Mouse (Mus musculus): Measurements from ENCODE around the gene Olfr1358. TPM values are rescaled to one million over a fixed set of nuclear protein-coding genes. Genes with fewer than 3 reads are reported as not detected.

The Olfr1358 gene
- total RNA-seq (2014; rRNA removed; ENCODE audit: low replicate concordance) (not detected in 2 replicates), polyA plus RNA-seq (2015; fragmentation: Nextera tagmentation; extraction: Ambion mirVana) (not detected in 2 replicates)

DNA sequence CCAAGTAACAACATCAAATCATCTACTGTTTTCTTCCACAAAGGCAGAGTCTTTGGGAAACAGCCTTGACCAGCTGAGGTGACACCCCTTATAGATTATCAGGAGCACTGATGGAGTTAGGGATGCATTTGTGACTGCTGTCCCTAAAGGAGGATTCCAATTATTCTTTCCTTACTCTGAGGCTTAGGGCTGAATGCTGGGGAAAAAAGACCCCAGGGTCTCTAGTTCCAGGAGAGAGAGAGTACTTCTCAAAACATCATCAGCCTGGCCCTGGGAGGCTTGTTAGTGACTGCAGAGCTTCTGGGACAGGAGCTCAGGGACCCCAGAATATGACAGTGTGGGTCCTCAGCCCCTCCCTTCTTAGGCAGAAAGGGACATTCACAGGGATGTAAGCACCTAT, at the start of gene Olfr1358:
TSS of gene Olfr1358 (plus strand) at position 301 of the 400 bp plus-strand sequence.
- H3K36me3 ChIP-seq (replicated peaks; ENCODE audit: control insufficient read depth, insufficient read depth, low read length), result no peaks in the 10 kb centered on the region
- ATAC-seq (ENCODE audit: insufficient read depth, low read depth) (no peak), DNase-seq (ENCODE audit: low spot score) (no peak)

DNA sequence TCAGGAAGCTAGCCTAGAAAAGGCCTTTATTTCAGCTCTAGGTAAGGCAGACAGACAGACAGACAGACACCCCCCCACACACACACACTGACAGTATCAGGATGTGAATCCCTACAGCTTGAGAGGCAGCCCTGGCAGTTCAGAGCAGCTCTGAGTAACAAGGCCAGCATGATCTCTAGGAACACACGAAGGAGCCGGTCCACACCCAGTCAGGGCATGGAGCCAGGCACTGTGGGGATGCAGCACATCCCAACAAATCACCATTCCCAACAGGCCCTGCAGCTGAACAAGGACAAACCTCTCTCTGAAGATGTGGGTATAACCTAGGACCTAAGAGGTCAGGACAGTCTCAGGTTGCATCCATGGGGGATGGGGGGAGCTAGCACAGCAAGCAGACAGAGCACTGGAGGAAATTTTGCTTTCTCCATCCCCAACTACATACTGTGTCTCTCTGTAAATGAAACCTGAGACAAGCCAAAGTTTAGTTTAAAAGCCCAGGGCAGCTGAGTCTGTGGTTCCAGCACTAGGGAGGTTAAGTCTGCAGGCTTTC, 49.4 kb upstream of the Olfr1358 start:
- DNase-seq (ENCODE audit: low spot score) (no peak), ATAC-seq (ENCODE audit: insufficient read depth, low read depth) (no peak)
- H3K4me2 ChIP-seq (ENCODE audit: low read depth, low read length), result no peak overlapping the region
- WGBS, result 52% methylated on average over 2 of the region's 2 CpGs
- no peak overlapping the region for H3K27ac ChIP-seq (ENCODE audit: low read depth)
- no peak overlapping the region for H3K4me3 ChIP-seq (ENCODE audit: low read depth, low read length)
- no peaks in the 10 kb centered on the region for H3K9me3 ChIP-seq (replicated peaks; ENCODE audit: control insufficient read depth, low read length)
- H3K9ac ChIP-seq (replicated peaks; ENCODE audit: low read depth, low read length), result no peak overlapping the region
- no peaks in the 10 kb centered on the region for H3K27me3 ChIP-seq (ENCODE audit: control insufficient read depth, insufficient read depth, low read length)
- no peaks in the 10 kb centered on the region for H3K36me3 ChIP-seq (replicated peaks; ENCODE audit: control insufficient read depth, insufficient read depth, low read length)
- peaks cover 5% of the 10 kb centered on the region; the same call in 1 of the 2 replicates for H3K4me1 ChIP-seq (ENCODE audit: control insufficient read depth, insufficient read depth)
- TF ChIP-seq EP300 (IDR thresholded peaks at IDR 0.05; ENCODE audit: low read depth) (no peak), CTCF (IDR thresholded peaks at IDR 0.05; ENCODE audit: low read depth) (no peak)

More for the DNA sequence above, at the start of gene Olfr1358:
- TF ChIP-seq CTCF (IDR thresholded peaks at IDR 0.05; ENCODE audit: low read depth), result no peak
- TF ChIP-seq EP300 (IDR thresholded peaks at IDR 0.05; ENCODE audit: low read depth), result no peak
- Histone ChIP-seq H3K27me3 (ENCODE audit: control insufficient read depth, insufficient read depth, low read length) (no peaks in the 10 kb centered on the region), H3K4me1 (ENCODE audit: control insufficient read depth, insufficient read depth) (no peaks in the 10 kb centered on the region), H3K9ac (replicated peaks; ENCODE audit: low read depth, low read length) (no peak within 1 kb of the TSS), H3K9me3 (replicated peaks; ENCODE audit: control insufficient read depth, low read length) (no peaks in the 10 kb centered on the region), H3K4me3 (ENCODE audit: low read depth, low read length) (no peak within 1 kb of the TSS), H3K4me2 (ENCODE audit: low read depth, low read length) (no peak within 1 kb of the TSS), H3K27ac (ENCODE audit: low read depth) (no peak within 1 kb of the TSS)

DNA sequence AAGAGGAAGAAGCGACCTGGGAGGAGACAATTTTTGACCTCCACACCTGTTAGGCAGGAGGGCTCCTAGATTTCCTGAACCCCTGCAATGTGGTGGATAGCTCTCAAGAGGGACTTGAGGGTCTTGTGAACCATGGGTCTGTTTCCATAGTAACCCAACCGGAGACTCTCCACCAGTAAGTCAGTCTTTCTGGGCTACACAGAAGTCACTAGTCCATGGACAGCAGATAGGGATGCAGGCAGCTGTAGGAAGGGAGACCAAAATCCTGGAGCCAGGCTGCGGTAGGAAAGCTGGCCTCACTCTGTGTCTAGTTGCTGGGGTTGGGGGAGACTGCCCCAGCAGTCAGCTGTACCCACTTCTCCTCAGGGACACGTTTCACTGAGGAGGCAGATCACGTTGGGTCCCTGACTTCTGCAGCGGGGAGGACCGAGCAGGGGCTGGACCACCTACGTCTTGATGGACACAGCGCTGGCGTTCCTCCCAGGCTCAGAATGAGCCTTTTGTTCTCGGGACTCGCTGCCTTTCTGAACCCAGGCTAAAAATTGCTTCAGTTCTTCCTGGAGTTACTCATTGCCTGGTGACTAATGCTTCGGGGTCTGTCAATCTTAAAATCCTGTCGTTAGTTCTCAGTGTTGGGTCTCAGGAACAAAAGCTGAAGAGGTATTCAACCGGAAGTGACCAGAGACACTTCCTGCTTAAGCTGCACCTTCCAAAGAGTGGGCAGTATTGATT, 46.5 kb upstream of the Olfr1358 start:
- peak; percentile 28; the same call in 1 of the 2 replicates for ATAC-seq (ENCODE audit: insufficient read depth, low read depth)
- Histone ChIP-seq H3K27ac (ENCODE audit: low read depth) (peak overlapping the region; percentile 36), H3K4me2 (ENCODE audit: low read depth, low read length) (peak overlapping the region; percentile 22; the same call in 1 of the 2 replicates), H3K4me3 (ENCODE audit: low read depth, low read length) (no peak overlapping the region), H3K27me3 (ENCODE audit: control insufficient read depth, insufficient read depth, low read length) (no peaks in the 10 kb centered on the region), H3K4me1 (ENCODE audit: control insufficient read depth, insufficient read depth) (no peaks in the 10 kb centered on the region), H3K9me3 (replicated peaks; ENCODE audit: control insufficient read depth, low read length) (no peaks in the 10 kb centered on the region), H3K9ac (replicated peaks; ENCODE audit: low read depth, low read length) (no peak overlapping the region), H3K36me3 (replicated peaks; ENCODE audit: control insufficient read depth, insufficient read depth, low read length) (no peaks in the 10 kb centered on the region)
- peak; percentile 56 for DNase-seq (ENCODE audit: low spot score)
- TF ChIP-seq CTCF (IDR thresholded peaks at IDR 0.05; ENCODE audit: low read depth), result no peak
- TF ChIP-seq EP300 (IDR thresholded peaks at IDR 0.05; ENCODE audit: low read depth), result no peak
- 28% methylated on average over 15 of the region's 15 CpGs for WGBS

DNA sequence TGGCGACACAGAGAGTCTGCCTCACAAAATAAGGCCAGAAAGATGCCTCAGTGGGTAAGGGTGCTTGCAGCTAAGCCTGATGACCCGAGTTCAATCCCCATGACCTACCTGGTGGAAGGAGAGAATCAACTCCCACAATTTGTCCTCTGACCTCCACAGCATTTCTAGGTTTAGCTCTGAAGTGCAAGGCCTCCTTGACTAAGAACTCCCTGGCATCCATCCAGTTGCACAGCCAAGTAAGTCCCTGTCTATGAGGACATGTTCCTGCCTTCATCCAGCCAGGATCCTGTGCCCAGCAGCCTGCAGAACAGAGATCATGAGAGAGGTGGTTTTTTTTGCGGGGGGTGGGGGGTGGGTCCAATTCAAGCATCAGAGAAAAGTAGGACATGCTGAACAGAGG, 45.2 kb upstream of the Olfr1358 start:
- Histone ChIP-seq H3K4me1 (ENCODE audit: control insufficient read depth, insufficient read depth) (no peaks in the 10 kb centered on the region), H3K27ac (ENCODE audit: low read depth) (no peak overlapping the region), H3K36me3 (replicated peaks; ENCODE audit: control insufficient read depth, insufficient read depth, low read length) (no peaks in the 10 kb centered on the region), H3K4me3 (ENCODE audit: low read depth, low read length) (no peak overlapping the region), H3K9ac (replicated peaks; ENCODE audit: low read depth, low read length) (no peak overlapping the region), H3K9me3 (replicated peaks; ENCODE audit: control insufficient read depth, low read length) (no peaks in the 10 kb centered on the region), H3K27me3 (ENCODE audit: control insufficient read depth, insufficient read depth, low read length) (no peaks in the 10 kb centered on the region), H3K4me2 (ENCODE audit: low read depth, low read length) (no peak overlapping the region)
- TF ChIP-seq EP300 (IDR thresholded peaks at IDR 0.05; ENCODE audit: low read depth) (no peak), CTCF (IDR thresholded peaks at IDR 0.05; ENCODE audit: low read depth) (no peak)
- DNase-seq (ENCODE audit: low spot score) (no peak), ATAC-seq (ENCODE audit: insufficient read depth, low read depth) (no peak)
- WGBS, result 62% methylated on average over 3 of the region's 3 CpGs

DNA sequence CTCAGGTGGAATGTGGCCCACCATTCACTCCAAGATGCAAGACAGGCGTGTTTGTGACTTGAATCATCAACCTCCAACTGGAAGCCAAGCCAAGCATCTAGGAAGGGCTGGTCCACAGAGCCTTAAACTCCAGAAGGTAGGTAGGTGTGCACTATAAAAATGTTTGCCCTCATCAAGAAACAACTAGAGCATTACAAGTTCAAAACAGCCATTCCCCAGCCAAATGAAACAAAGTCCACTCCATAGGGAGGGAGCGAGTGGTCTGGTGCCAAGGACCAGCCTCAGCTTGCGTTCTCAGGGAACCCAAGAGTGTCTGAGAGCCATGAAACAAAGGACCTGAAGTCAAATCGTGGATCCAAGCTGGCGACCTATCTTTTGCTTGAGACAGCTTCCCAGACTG, 43.8 kb upstream of the Olfr1358 start:
- DNase-seq (ENCODE audit: low spot score) (no peak), ATAC-seq (ENCODE audit: insufficient read depth, low read depth) (no peak)
- Histone ChIP-seq H3K9ac (replicated peaks; ENCODE audit: low read depth, low read length) (no peak overlapping the region), H3K36me3 (replicated peaks; ENCODE audit: control insufficient read depth, insufficient read depth, low read length) (no peaks in the 10 kb centered on the region), H3K4me1 (ENCODE audit: control insufficient read depth, insufficient read depth) (no peaks in the 10 kb centered on the region), H3K27ac (ENCODE audit: low read depth) (no peak overlapping the region), H3K27me3 (ENCODE audit: control insufficient read depth, insufficient read depth, low read length) (no peaks in the 10 kb centered on the region), H3K4me2 (ENCODE audit: low read depth, low read length) (no peak overlapping the region), H3K4me3 (ENCODE audit: low read depth, low read length) (no peak overlapping the region), H3K9me3 (replicated peaks; ENCODE audit: control insufficient read depth, low read length) (no peaks in the 10 kb centered on the region)
- WGBS, result 32% methylated on average over 5 of the region's 5 CpGs
- TF ChIP-seq CTCF (IDR thresholded peaks at IDR 0.05; ENCODE audit: low read depth) (no peak), EP300 (IDR thresholded peaks at IDR 0.05; ENCODE audit: low read depth) (no peak)
